Comparison of ENCODE assay signal across 18 mouse cellular contexts in genomic region chr1:66386321-66386720, GRCm38 (mm10).
DNase-seq lines count a peak whose midpoint lies in the region; ATAC-seq and TF ChIP-seq lines count a peak whose summit lies in the region.
"Had no signal": no experiment of that assay in that cellular context is flagged by ENCODE, and none has a peak within 500 bp of the region (broad histone marks: within the 10 kb centered on the region; RNA-seq: fewer than 3 reads in every experiment).

No protein-coding gene starts in this region.

- H3K27ac ChIP-seq in embryonic facial prominence, embryonic 13.5 days, result no peak overlapping the region
- H3K27ac ChIP-seq in embryonic facial prominence, embryonic 10.5 days (replicated peaks), result no peak overlapping the region; the same call in 1 of the 2 replicates
- H3K27ac ChIP-seq in forebrain, postnatal 0 days (ENCODE audit: low read depth, low read length), result peak overlapping the region; percentile 89
- H3K27ac ChIP-seq in midbrain, embryonic 10.5 days (replicated peaks), result peak overlapping the region; percentile 85
- H3K27ac ChIP-seq in neural tube, embryonic 13.5 days (replicated peaks), result peak overlapping the region; percentile 91
- H3K27ac ChIP-seq: embryonic facial prominence, embryonic 15.5 days; heart, embryonic 10.5 days; intestine, embryonic 15.5 days; kidney, postnatal 0 days; liver, embryonic 13.5 days had no signal

- no peaks in the 10 kb centered on the region for H3K36me3 ChIP-seq in embryonic facial prominence, embryonic 13.5 days
- no peaks in the 10 kb centered on the region for H3K36me3 ChIP-seq in embryonic facial prominence, embryonic 10.5 days (replicated peaks)
- H3K36me3 ChIP-seq in forebrain, postnatal 0 days (ENCODE audit: insufficient read depth), result peaks cover 7% of the 10 kb centered on the region; the same call in 1 of the 2 replicates
- H3K36me3 ChIP-seq in midbrain, embryonic 10.5 days, result no peaks in the 10 kb centered on the region
- H3K36me3 ChIP-seq in neural tube, embryonic 13.5 days, result peaks cover 11% of the 10 kb centered on the region
- H3K36me3 ChIP-seq: embryonic facial prominence, embryonic 15.5 days; heart, embryonic 10.5 days; intestine, embryonic 15.5 days; liver, embryonic 13.5 days had no signal

- no peaks in the 10 kb centered on the region for H3K9me3 ChIP-seq in embryonic facial prominence, embryonic 13.5 days
- no peaks in the 10 kb centered on the region for H3K9me3 ChIP-seq in embryonic facial prominence, embryonic 10.5 days
- H3K9me3 ChIP-seq in forebrain, postnatal 0 days (ENCODE audit: low read length), result no peaks in the 10 kb centered on the region
- no peaks in the 10 kb centered on the region for H3K9me3 ChIP-seq in midbrain, embryonic 10.5 days (replicated peaks)
- H3K9me3 ChIP-seq in neural tube, embryonic 13.5 days, result no peaks in the 10 kb centered on the region
- H3K9me3 ChIP-seq: embryonic facial prominence, embryonic 15.5 days; heart, embryonic 10.5 days; intestine, embryonic 15.5 days; liver, embryonic 13.5 days; megakaryocyte, embryonic 14.5 days had no signal

- H3K4me2 ChIP-seq in embryonic facial prominence, embryonic 13.5 days, result peak overlapping the region; percentile 27; the same call in 1 of the 2 replicates
- H3K4me2 ChIP-seq in forebrain, postnatal 0 days (ENCODE audit: low read depth), result peak overlapping the region; percentile 55
- H3K4me2 ChIP-seq in neural tube, embryonic 13.5 days, result peak overlapping the region; percentile 64
- H3K4me2 ChIP-seq: intestine, embryonic 15.5 days; liver, embryonic 13.5 days had no signal

- peaks cover 8% of the 10 kb centered on the region; the same call in 1 of the 2 replicates for H3K4me1 ChIP-seq in embryonic facial prominence, embryonic 13.5 days
- peaks cover 8% of the 10 kb centered on the region for H3K4me1 ChIP-seq in embryonic facial prominence, embryonic 10.5 days
- H3K4me1 ChIP-seq in forebrain, postnatal 0 days (ENCODE audit: insufficient read depth), result peaks cover 15% of the 10 kb centered on the region; the same call in 1 of the 2 replicates
- H3K4me1 ChIP-seq in midbrain, embryonic 10.5 days, result peaks cover 45% of the 10 kb centered on the region
- peaks cover 63% of the 10 kb centered on the region for H3K4me1 ChIP-seq in neural tube, embryonic 13.5 days (replicated peaks)
- H3K4me1 ChIP-seq: embryonic facial prominence, embryonic 15.5 days; heart, embryonic 10.5 days; intestine, embryonic 15.5 days; liver, embryonic 13.5 days; megakaryocyte, embryonic 14.5 days had no signal

- no peak overlapping the region for H3K9ac ChIP-seq in embryonic facial prominence, embryonic 13.5 days
- peak overlapping the region; percentile 46 for H3K9ac ChIP-seq in forebrain, postnatal 0 days
- peak overlapping the region; percentile 72; the same call in 1 of the 2 replicates for H3K9ac ChIP-seq in neural tube, embryonic 13.5 days
- H3K9ac ChIP-seq: embryonic facial prominence, embryonic 15.5 days; intestine, embryonic 15.5 days; liver, embryonic 13.5 days had no signal

- no peak for DNase-seq in embryonic facial prominence, embryonic 10.5 days (ENCODE audit: low spot score)
- no peak for DNase-seq in forebrain, postnatal 0 days
- DNase-seq in midbrain, embryonic 10.5 days (ENCODE audit: low spot score), result no peak
- no peak for DNase-seq in cerebellum, adult 8-10 months
- DNase-seq: gastrocnemius, postnatal 14 days; heart, postnatal 14 days; liver, embryonic 13.5 days; spleen, adult 18-20 months; thymus, postnatal 36 days had no signal

- 87% methylated on average over 4 of the region's 4 CpGs for WGBS in embryonic facial prominence, embryonic 13.5 days
- 93% methylated on average over 4 of the region's 4 CpGs for WGBS in embryonic facial prominence, embryonic 10.5 days
- 31% methylated on average over 4 of the region's 4 CpGs for WGBS in forebrain, postnatal 0 days
- 88% methylated on average over 4 of the region's 4 CpGs for WGBS in midbrain, embryonic 10.5 days
- WGBS in neural tube, embryonic 13.5 days, result 27% methylated on average over 4 of the region's 4 CpGs

- H3K27me3 ChIP-seq in embryonic facial prominence, embryonic 13.5 days, result no peaks in the 10 kb centered on the region
- H3K27me3 ChIP-seq in embryonic facial prominence, embryonic 10.5 days (replicated peaks; ENCODE audit: low read depth, poor library complexity, severe bottlenecking), result no peaks in the 10 kb centered on the region
- H3K27me3 ChIP-seq in forebrain, postnatal 0 days (ENCODE audit: insufficient read depth, low read length), result no peaks in the 10 kb centered on the region
- H3K27me3 ChIP-seq in midbrain, embryonic 10.5 days (ENCODE audit: low read depth, poor library complexity, severe bottlenecking), result no peaks in the 10 kb centered on the region
- no peaks in the 10 kb centered on the region for H3K27me3 ChIP-seq in neural tube, embryonic 13.5 days
- H3K27me3 ChIP-seq: embryonic facial prominence, embryonic 15.5 days; intestine, embryonic 15.5 days; liver, embryonic 13.5 days; megakaryocyte, embryonic 14.5 days had no signal

- no peak for ATAC-seq in embryonic facial prominence, embryonic 13.5 days (ENCODE audit: insufficient number of reproducible peaks, insufficient read depth, low FRiP score, low TSS enrichment, low read depth)
- ATAC-seq in forebrain, postnatal 0 days, result no peak; the same call in 1 of the 2 replicates
- peak; percentile 74 for ATAC-seq in neural tube, embryonic 13.5 days (ENCODE audit: low read depth)
- no peak for ATAC-seq in activated CD4-positive, CD25-positive, alpha-beta regulatory T cell, adult 4 months
- ATAC-seq in megakaryocyte, adult 5-6 weeks (ENCODE audit: poor library complexity, severe bottlenecking), result no peak
- ATAC-seq: intestine, embryonic 15.5 days had no signal

- TF ChIP-seq CTCF in forebrain, postnatal 0 days (IDR thresholded peaks at IDR 0.05; ENCODE audit: low read depth), result no peak

- no peak overlapping the region for H3K4me3 ChIP-seq in embryonic facial prominence, embryonic 13.5 days
- no peak overlapping the region for H3K4me3 ChIP-seq in embryonic facial prominence, embryonic 10.5 days
- peak overlapping the region; percentile 33; the same call in 1 of the 2 replicates for H3K4me3 ChIP-seq in forebrain, postnatal 0 days (ENCODE audit: low read depth, low read length)
- H3K4me3 ChIP-seq in midbrain, embryonic 10.5 days, result peak overlapping the region; percentile 51; the same call in 1 of the 2 replicates
- H3K4me3 ChIP-seq in neural tube, embryonic 13.5 days, result peak overlapping the region; percentile 41
- H3K4me3 ChIP-seq: embryonic facial prominence, embryonic 15.5 days; heart, embryonic 10.5 days; intestine, embryonic 15.5 days; liver, embryonic 13.5 days; megakaryocyte, embryonic 14.5 days had no signal

Comparison
In these comparisons a context has a peak if more than half of its experiments do, and no peak if none do; other contexts are left out.
1. H3K27ac ChIP-seq: peak in forebrain, postnatal 0 days (single experiment), midbrain, embryonic 10.5 days (single experiment) and neural tube, embryonic 13.5 days (single experiment); none in embryonic facial prominence, embryonic 13.5 days (single experiment) and embryonic facial prominence, embryonic 10.5 days (single experiment).
2. H3K4me3 ChIP-seq: peak in forebrain, postnatal 0 days (single experiment), midbrain, embryonic 10.5 days (single experiment) and neural tube, embryonic 13.5 days (single experiment); none in embryonic facial prominence, embryonic 13.5 days (single experiment) and embryonic facial prominence, embryonic 10.5 days (single experiment).
3. Peak in every context shown above with its lines, with median percentiles within 50 percentile points of each other: H3K4me2 ChIP-seq.